ENCODE assay signal across 7 mouse cellular contexts in genomic region chr15:8627097-8627537, GRCm38 (mm10).
A peak's percentile ranks its signal among the peaks of the same experiment; 100 is the strongest.
DNase-seq lines count a peak whose midpoint lies in the region; ATAC-seq and TF ChIP-seq lines count a peak whose summit lies in the region.

No protein-coding gene starts in this region.

- peak; percentile 84; the same call in 1 of the 2 replicates for TF ChIP-seq CTCF in small intestine, adult 2 months (IDR thresholded peaks at IDR 0.05; ENCODE audit: extremely low read depth, insufficient read length, insufficient replicate concordance, low read depth, low read length)

- H3K4me2 ChIP-seq in embryonic facial prominence, embryonic 12.5 days (replicated peaks): peak overlapping the region; percentile 82
- H3K4me2 ChIP-seq in limb, embryonic 12.5 days: peak overlapping the region; percentile 79
- peak overlapping the region; percentile 65 for H3K4me2 ChIP-seq in midbrain, embryonic 13.5 days (replicated peaks)

- 0 out of 2 replicates have a peak, but pooled peaks cover 5% of the 10 kb centered on the region for H3K27me3 ChIP-seq in embryonic facial prominence, embryonic 12.5 days
- peaks cover 18% of the 10 kb centered on the region for H3K27me3 ChIP-seq in limb, embryonic 12.5 days
- peaks cover 30% of the 10 kb centered on the region for H3K27me3 ChIP-seq in midbrain, embryonic 13.5 days
- H3K27me3 ChIP-seq in small intestine, adult 2 months (ENCODE audit: control insufficient read depth, insufficient read depth, low read length): 0 out of 2 replicates have a peak, but pooled peaks cover 9% of the 10 kb centered on the region

- no peak overlapping the region for H3K27ac ChIP-seq in embryonic facial prominence, embryonic 12.5 days
- no peak overlapping the region for H3K27ac ChIP-seq in limb, embryonic 12.5 days
- no peak overlapping the region for H3K27ac ChIP-seq in midbrain, embryonic 13.5 days
- H3K27ac ChIP-seq in small intestine, adult 2 months (ENCODE audit: insufficient read depth, low read depth, low read length): no peak overlapping the region

- H3K36me3 ChIP-seq in embryonic facial prominence, embryonic 12.5 days: no peaks in the 10 kb centered on the region
- H3K36me3 ChIP-seq in limb, embryonic 12.5 days: no peaks in the 10 kb centered on the region
- no peaks in the 10 kb centered on the region for H3K36me3 ChIP-seq in midbrain, embryonic 13.5 days
- no peaks in the 10 kb centered on the region for H3K36me3 ChIP-seq in small intestine, adult 2 months (ENCODE audit: control insufficient read depth, insufficient read depth, low read length)

- 3% methylated on average over 15 of the region's 15 CpGs for WGBS in embryonic facial prominence, embryonic 12.5 days
- 5% methylated on average over 15 of the region's 15 CpGs for WGBS in limb, embryonic 12.5 days
- 3% methylated on average over 15 of the region's 15 CpGs for WGBS in midbrain, embryonic 13.5 days
- 2% methylated on average over 15 of the region's 15 CpGs for WGBS in small intestine, adult 2 months

- DNase-seq in adrenal gland, postnatal 14 days: peak; percentile 72
- peak; percentile 57 for DNase-seq in heart, adult 8-10 months (ENCODE audit: low spot score)
- peak; percentile 38 to 74 for DNase-seq in kidney, adult 8-10 months

- H3K9ac ChIP-seq in embryonic facial prominence, embryonic 12.5 days: no peak overlapping the region; the same call in 1 of the 2 replicates
- 0 out of 2 replicates have a peak overlapping the region, but pooled peaks have one; percentile 18 for H3K9ac ChIP-seq in limb, embryonic 12.5 days (replicated peaks)
- H3K9ac ChIP-seq in midbrain, embryonic 13.5 days (replicated peaks): peak overlapping the region; percentile 47; the same call in 1 of the 2 replicates

- H3K9me3 ChIP-seq in embryonic facial prominence, embryonic 12.5 days: no peaks in the 10 kb centered on the region
- H3K9me3 ChIP-seq in limb, embryonic 12.5 days: no peaks in the 10 kb centered on the region
- no peaks in the 10 kb centered on the region for H3K9me3 ChIP-seq in midbrain, embryonic 13.5 days

- peaks cover 17% of the 10 kb centered on the region for H3K4me1 ChIP-seq in embryonic facial prominence, embryonic 12.5 days
- peaks cover 18% of the 10 kb centered on the region for H3K4me1 ChIP-seq in limb, embryonic 12.5 days (replicated peaks)
- H3K4me1 ChIP-seq in midbrain, embryonic 13.5 days (replicated peaks): peaks cover 20% of the 10 kb centered on the region
- peaks cover 1% of the 10 kb centered on the region for H3K4me1 ChIP-seq in small intestine, adult 2 months (ENCODE audit: control insufficient read depth, insufficient read depth, insufficient read length, low read length)

- TF ChIP-seq POLR2A in small intestine, adult 2 months (IDR thresholded peaks at IDR 0.05; ENCODE audit: low read depth, low read length): no peak

- peak overlapping the region; percentile 38 for H3K4me3 ChIP-seq in embryonic facial prominence, embryonic 12.5 days
- H3K4me3 ChIP-seq in limb, embryonic 12.5 days (replicated peaks): peak overlapping the region; percentile 35
- peak overlapping the region; percentile 38 for H3K4me3 ChIP-seq in midbrain, embryonic 13.5 days (replicated peaks)
- H3K4me3 ChIP-seq in small intestine, adult 2 months (ENCODE audit: low read depth, low read length): peak overlapping the region; percentile 58

- no peak for ATAC-seq in embryonic facial prominence, embryonic 12.5 days (ENCODE audit: insufficient number of reproducible peaks, insufficient read depth, low FRiP score, low TSS enrichment)
- ATAC-seq in limb, embryonic 12.5 days (ENCODE audit: insufficient number of reproducible peaks, insufficient read depth, low FRiP score, low TSS enrichment, low read depth): no peak
- ATAC-seq in midbrain, embryonic 13.5 days: 0 out of 2 replicates have a peak, but pooled peaks have one; percentile 3
